Mouse (Mus musculus) left cerebral cortex, adult 9 months (tissue): ENCODE measurements around the gene Serf2.

Experiments
- DNase-seq, 2 experiments: peaks; one replicate each; pipeline ENCODE4 v3.0.0; 2022; ENCODE audit warnings: low spot score in 2 of 2

Serf2 gene

DNA sequence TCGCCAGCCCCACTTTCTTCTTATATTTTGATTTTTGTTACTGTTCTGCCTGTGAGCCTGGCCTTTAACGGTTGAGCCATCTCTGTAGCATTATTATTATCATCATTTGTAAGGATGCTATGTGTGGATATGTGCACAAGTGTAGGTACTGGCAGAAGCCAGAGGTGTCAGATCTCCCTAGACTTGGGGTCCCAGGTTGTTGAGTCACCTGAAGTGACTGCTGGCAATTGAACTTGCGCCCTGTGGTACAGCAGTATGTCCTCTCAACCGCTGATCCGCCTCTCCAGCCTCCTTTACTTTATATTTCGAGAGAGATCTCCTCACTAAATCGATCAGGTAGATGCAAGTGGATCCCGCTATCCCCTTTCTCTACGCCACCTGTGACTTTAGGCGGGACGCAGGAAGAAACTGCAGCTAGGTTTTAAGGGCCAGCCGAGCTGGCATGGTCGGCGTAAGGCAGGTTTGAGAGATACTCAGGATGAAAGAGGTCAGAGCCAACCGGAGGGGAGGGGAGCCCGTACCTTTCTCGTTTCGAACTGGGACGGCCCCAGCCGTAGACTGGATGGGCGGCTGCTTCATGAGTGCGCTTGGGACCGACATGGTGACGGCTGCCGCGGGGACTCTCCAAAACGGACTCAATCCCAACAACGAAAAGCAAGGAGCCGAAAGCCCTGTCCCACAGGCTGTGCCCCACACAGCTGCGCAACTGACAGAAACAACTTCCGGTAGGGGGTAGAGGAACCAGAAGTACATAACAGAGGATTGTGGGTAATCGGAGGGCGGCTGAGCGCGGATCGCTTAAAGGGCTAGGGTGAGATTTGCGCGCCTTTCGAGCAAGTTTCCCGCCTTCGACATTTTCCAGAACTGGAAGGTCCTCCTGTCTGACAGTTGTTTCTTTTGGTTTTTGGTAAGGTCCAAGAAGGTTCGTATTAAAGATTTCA lies 57.2 kb downstream of the Serf2 start, which contains the start of the genes Mfap1a and Wdr76:
Gene Mfap1a, minus strand, starts transcription at position 724 of the 941 bp plus-strand sequence.
Gene Wdr76, plus strand, starts transcription at position 782 of the 941 bp plus-strand sequence.
- DNase-seq, result peak; percentile 67 to 88

DNA sequence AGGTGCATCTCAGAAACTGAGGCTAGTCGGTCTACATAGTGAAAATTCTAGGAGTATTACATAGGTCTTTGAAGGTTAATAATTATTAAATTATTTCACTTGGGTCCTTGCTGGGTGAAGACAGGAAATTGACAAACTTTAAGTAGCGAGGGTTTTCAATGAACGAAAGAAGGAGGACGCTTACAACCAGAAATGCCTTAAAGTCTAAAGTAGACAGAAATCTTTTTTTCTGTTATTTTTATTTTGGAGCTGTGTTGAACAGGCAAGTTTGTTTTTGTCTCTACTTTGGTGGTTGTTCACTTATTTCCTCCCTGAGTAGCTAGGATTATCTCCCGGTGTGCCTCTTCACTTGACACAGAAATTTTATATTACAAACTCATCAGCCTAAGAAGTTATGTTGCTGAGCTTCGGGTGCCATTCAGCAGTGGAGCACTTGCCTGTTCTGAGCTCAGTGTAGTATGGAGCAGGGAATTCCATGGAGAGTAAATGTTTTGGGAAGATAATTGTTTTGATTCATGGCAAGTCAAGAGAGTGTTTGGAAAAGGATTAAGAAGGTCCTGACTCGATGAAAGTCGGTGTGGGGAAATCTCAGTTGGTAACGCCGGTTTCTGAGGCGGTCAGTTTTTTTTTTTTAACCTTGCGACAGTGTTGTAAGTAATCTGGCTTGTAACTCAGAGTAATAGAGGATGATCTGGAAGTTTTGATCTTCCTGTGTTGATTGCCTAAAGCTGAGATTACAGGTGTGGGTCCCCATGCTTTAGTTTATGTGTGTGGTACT lies 58.4 kb downstream of the Serf2 start:
- DNase-seq, result no peak
